Mouse (Mus musculus) forebrain, embryonic 12.5 days (tissue): Measurements from ENCODE around the gene Dnm3. TPM values are rescaled to one million over a fixed set of nuclear protein-coding genes. Genes with fewer than 3 reads are reported as not detected.

ENCODE experiments used
- ATAC-seq: fragments of 200-750 bp; cut with Nextera tagmentation; 2 replicates; pipeline ENCODE4 v1.8.0; 2017; ENCODE audit warnings: moderate TSS enrichment; ENCODE audit not compliant: low FRiP score
- H3K27ac ChIP-seq: fragments of 300-500 bp; sonication (generic); 2 replicates; pipeline ENCODE4 v1.5.1; 2016; ENCODE audit warnings: mild to moderate bottlenecking
- H3K27me3 ChIP-seq: fragments of 300-500 bp; sonication (generic); 2 replicates; pipeline ENCODE4 v1.6.1; 2016; ENCODE audit warnings: mild to moderate bottlenecking
- H3K36me3 ChIP-seq: fragments of 300-500 bp; sonication (generic); replicated peaks from 2 replicates; pipeline ENCODE4 v1.6.1; 2016; ENCODE audit warnings: mild to moderate bottlenecking
- H3K4me1 ChIP-seq: fragments of 300-500 bp; sonication (generic); 2 replicates; pipeline ENCODE4 v1.6.1; 2016
- H3K4me2 ChIP-seq: fragments of 300-500 bp; sonication (generic); 2 replicates; pipeline ENCODE4 v1.6.1; 2016; ENCODE audit warnings: mild to moderate bottlenecking, moderate library complexity
- H3K4me3 ChIP-seq: fragments of 300-500 bp; sonication (generic); replicated peaks from 2 replicates; pipeline ENCODE4 v1.5.1; 2016; ENCODE audit warnings: mild to moderate bottlenecking
- H3K9ac ChIP-seq: fragments of 300-500 bp; sonication (generic); 2 replicates; pipeline ENCODE4 v1.6.1; 2016; ENCODE audit warnings: mild to moderate bottlenecking
- H3K9me3 ChIP-seq: fragments of 300-500 bp; sonication (generic); 2 replicates; pipeline ENCODE4 v1.6.1; 2016
- WGBS: fragments of 180-500 bp; shearing (Covaris S2); methylation state at CpG from one replicate; pipeline ENCODE4 v1.1.7; 2016; 5-methylcytosine and 5-hydroxymethylcytosine counted together
- microRNA counts: library from miRNA; unstranded; fragments of <30 nt; microRNA quantifications from one replicate; lab custom pipeline; 2017
- microRNA-seq: library from miRNA; unstranded; fragments of <30 nt; microRNA quantifications from one replicate; pipeline ENCODE4, GENCODE M21; 2017
- polyA plus RNA-seq: library from polyadenylated mRNA; unstranded; fragments of >200 nt; fragmentation: Nextera tagmentation; extraction: Ambion mirVana; gene quantifications from 2 replicates; pipeline ENCODE4 v1.2.1, GENCODE M21; 2016

Gene Dnm3
- polyA plus RNA-seq, 1 experiment from 2014 or later, result 12.1 TPM

DNA sequence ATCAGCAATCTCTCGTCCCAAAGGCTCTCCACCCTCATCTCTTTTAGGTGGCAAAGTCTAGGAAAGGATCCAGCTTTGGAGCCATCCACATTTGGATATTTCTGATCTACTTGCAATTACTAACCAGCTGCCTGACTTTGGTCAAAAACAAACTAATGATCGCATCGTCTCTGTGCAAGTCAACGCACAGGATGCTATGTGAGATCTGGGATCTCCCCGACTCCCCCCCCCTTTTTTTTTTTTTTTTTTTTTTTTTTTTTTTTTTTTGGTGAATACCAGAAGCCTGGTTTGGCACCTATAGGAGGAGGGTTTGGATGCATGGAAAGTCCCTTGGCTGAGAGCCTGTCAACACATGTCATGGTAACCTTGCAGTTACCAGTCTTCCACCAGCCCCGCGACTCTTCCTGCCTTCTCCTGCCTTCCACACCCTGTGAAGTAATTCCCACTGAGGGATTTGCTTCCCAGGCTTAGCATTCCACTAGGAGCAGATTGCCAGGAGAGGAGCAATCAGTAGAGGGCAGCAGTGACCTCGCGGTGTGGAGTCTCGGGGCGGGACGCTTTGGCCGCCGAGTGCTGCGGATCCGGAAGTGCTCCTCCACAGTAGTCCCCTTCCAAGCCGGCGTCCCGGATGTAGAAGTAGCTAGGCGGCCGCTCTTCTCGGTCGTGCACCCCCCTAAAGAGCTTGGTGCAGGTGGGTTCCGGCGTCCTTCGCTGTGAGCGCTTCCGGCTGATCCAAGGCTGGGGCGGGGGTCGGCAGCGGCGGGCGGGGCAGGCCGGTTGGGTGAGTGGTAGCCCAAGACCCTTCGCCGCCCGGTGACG, 509.0 kb downstream of the Dnm3 start, which contains the start of gene Pigc:
Gene Pigc (plus strand): TSS at position 598 of the 819 bp plus-strand sequence.
- Histone ChIP-seq H3K4me2 (peak within 1 kb of the TSS; percentile 52), H3K27ac (peak within 1 kb of the TSS; percentile 81; the same call in 1 of the 2 replicates)
- peak; percentile 99 for ATAC-seq

DNA sequence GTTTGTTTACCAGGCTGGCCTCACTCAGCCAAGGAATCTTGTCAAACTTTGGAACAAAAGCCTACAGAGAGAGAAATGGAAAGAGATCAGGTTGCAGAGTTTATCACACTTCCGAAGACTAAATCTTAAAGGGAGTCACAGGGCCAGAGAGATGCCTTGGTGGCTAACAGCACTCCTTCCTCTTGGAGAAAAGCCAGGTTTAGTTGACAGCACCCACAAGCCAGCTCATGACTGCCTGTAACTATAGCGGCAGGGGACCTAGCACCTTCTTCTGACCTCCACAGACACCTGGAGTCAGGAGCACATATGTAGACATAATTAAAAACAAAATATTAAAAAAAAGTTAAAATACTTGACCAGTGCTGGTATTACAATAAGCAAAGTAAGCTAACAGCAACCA, 509.9 kb downstream of the Dnm3 start:
- Histone ChIP-seq H3K4me1 (peaks cover 11% of the 10 kb centered on the region), H3K27ac (no peak overlapping the region), H3K27me3 (0 out of 2 replicates have a peak, but pooled peaks cover 2% of the 10 kb centered on the region), H3K4me2 (no peak overlapping the region), H3K9ac (no peak overlapping the region), H3K4me3 (no peak overlapping the region), H3K36me3 (peaks cover 6% of the 10 kb centered on the region; the same call in 1 of the 2 replicates), H3K9me3 (no peaks in the 10 kb centered on the region)
- no peak for ATAC-seq
- 94% methylated on average over 2 of the region's 2 CpGs for WGBS

More for the DNA sequence above, 509.0 kb downstream of the Dnm3 start, which contains the start of gene Pigc:
- H3K36me3 ChIP-seq, result peaks cover 6% of the 10 kb centered on the region; the same call in 1 of the 2 replicates
- 0 out of 2 replicates have a peak, but pooled peaks cover under 1% of the 10 kb centered on the region for H3K27me3 ChIP-seq
- peak within 1 kb of the TSS; percentile 69 for H3K4me3 ChIP-seq
- peak within 1 kb of the TSS; percentile 72 for H3K9ac ChIP-seq
- no peaks in the 10 kb centered on the region for H3K9me3 ChIP-seq
- H3K4me1 ChIP-seq, result peaks cover 11% of the 10 kb centered on the region
- 4% methylated on average over 38 of the region's 38 CpGs for WGBS

DNA sequence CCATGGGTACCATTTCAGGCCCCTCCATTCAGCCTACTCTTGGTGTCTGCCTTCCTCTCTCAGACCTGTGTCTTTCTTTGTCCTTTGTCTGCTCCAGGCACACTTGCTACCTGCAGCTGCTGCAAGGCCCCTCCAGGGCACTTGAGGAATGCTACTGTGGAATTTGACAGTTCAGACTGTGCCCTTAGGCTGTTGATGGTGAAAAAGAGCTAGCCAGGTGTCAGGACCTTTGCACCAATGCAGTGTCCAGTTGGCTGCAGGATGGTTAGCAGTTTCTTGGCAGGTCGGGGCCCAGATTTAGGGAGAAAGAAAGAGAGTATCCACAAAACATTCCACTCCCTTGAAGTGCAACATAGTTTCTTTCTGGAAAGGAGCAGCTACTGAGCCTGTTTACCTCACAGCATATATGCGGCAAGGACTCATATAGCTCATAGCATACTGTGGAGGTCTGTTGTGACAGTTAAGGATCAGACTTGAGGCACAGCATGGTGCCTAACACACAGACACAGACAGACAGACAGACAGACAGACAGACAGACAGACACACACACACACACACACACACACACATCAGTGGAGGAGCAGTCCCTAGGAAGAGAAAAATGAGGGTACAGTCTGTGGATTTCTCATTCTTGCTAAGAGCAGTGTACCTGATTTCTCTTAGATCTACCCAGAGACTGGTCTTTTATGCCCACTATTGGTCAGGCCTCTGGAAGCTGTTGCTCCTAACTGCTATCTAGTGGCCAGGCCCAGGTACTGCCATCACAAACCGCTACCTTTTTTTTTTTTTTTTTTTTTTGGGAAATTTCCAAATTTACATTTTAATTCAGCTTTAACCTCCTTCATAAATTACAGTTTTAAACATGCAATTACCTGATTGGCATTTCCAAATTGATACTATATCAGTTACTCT, 515.1 kb downstream of the Dnm3 start:
- ATAC-seq, result 0 out of 2 replicates have a peak, but pooled peaks have one; percentile 60
- H3K27ac ChIP-seq, result no peak overlapping the region
- H3K4me2 ChIP-seq, result no peak overlapping the region
- H3K9ac ChIP-seq, result no peak overlapping the region
- WGBS, result 42% methylated on average over 3 of the region's 3 CpGs
- no peaks in the 10 kb centered on the region for H3K4me1 ChIP-seq
- no peak overlapping the region for H3K4me3 ChIP-seq
- H3K36me3 ChIP-seq, result no peaks in the 10 kb centered on the region
- no peaks in the 10 kb centered on the region for H3K9me3 ChIP-seq
- H3K27me3 ChIP-seq, result 0 out of 2 replicates have a peak, but pooled peaks cover 2% of the 10 kb centered on the region

DNA sequence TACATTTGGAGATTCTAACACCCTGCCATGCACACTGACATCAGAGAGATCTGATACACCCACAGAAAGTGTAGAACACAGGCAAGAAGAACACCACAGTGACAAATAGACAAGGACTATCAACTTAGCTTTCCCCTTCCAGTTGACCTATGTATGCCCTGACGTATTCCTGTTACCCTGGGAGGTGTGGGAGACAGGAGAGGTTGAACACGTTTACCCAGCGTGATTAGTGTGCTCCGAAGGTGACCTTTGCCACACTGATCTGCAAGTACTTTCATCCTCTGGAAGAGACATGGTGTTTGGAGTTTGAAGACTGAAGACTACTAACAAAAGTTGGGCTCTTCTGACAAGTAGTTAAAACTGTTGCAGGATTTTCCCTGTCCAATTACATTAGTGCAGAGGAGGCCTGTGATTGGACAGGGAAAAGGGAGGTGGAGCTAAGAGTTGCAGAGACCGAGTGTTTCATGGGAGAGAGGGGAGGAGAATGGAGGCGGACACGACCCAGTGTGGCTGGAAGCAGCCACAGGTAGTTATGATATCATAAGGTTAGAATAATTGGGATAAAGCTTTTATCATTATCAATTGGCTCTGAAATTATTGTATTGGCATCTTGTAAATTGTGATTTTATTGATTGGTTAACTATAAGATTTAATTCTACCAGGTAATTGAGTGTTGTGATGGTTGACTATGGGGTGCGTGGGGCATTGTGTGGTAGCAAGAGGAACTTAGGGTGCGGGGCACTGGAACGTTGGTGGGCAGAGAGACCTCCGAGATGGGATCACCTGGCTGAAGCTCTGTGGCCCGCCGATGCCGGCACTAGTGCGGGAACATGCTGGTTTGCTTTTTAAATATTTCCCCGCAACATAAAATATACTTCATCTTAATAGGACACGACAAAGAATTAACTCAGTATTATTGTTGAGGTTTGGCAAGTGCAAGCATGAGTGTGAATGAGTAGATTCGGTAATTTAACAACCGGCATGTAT, 519.6 kb downstream of the Dnm3 start:
- Histone ChIP-seq H3K4me2 (no peak overlapping the region), H3K4me1 (no peaks in the 10 kb centered on the region), H3K36me3 (no peaks in the 10 kb centered on the region), H3K9me3 (no peaks in the 10 kb centered on the region), H3K27me3 (no peaks in the 10 kb centered on the region), H3K27ac (no peak overlapping the region), H3K4me3 (no peak overlapping the region), H3K9ac (no peak overlapping the region)
- WGBS, result 81% methylated on average over 19 of the region's 19 CpGs
- no peak for ATAC-seq

DNA sequence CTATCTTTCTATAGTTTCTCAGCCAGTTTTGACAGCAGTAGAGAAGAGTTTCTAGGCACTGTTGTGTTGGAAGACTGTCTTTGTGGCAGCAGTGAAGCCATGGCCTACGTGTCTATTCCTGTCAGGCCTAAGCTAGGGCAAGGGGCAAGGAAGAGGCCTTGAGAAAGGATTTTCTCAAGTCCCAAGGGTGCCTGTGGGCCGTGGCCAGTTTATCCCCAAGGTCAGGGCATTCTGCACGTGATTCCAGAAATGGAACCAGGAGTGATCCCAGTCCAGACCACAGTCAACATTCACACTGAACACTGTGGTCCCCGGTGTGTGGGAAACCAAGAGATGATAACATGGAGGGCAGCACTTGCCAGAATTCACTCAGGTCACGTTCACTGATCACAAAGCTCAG, 522.0 kb downstream of the Dnm3 start:
- WGBS, result 78% methylated on average over 5 of the region's 5 CpGs
- no peaks in the 10 kb centered on the region for H3K27me3 ChIP-seq
- no peak overlapping the region for H3K4me3 ChIP-seq
- H3K9me3 ChIP-seq, result no peaks in the 10 kb centered on the region
- H3K4me2 ChIP-seq, result no peak overlapping the region
- H3K27ac ChIP-seq, result no peak overlapping the region
- no peak overlapping the region for H3K9ac ChIP-seq
- no peak for ATAC-seq
- no peaks in the 10 kb centered on the region for H3K4me1 ChIP-seq
- no peaks in the 10 kb centered on the region for H3K36me3 ChIP-seq

DNA sequence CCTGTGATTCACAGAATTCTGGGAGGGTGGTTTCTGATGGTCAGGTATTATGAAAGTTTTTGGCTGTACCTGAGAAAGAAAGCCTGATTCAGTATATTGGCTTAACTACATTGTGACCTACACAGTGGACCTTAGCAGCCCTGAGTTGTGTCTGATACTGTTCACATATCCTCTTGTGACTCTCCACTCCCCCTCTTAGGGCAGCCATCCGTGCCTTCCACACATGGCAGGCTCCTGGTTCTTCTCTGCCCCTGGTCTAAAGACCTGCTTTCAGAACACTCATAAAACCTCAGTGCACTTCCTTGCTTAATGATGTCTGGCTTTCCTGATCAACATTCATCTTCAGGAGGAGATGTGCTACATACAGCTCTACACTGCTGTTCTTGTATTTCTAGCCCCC, 525.2 kb downstream of the Dnm3 start:
- no peak overlapping the region for H3K4me3 ChIP-seq
- no peak overlapping the region for H3K27ac ChIP-seq
- H3K9me3 ChIP-seq, result no peaks in the 10 kb centered on the region
- no peak for ATAC-seq
- no peaks in the 10 kb centered on the region for H3K36me3 ChIP-seq
- no peak overlapping the region for H3K9ac ChIP-seq
- no peaks in the 10 kb centered on the region for H3K4me1 ChIP-seq
- no peaks in the 10 kb centered on the region for H3K27me3 ChIP-seq
- H3K4me2 ChIP-seq, result no peak overlapping the region
- 79% methylated on average over 1 of the region's 1 CpGs for WGBS

DNA sequence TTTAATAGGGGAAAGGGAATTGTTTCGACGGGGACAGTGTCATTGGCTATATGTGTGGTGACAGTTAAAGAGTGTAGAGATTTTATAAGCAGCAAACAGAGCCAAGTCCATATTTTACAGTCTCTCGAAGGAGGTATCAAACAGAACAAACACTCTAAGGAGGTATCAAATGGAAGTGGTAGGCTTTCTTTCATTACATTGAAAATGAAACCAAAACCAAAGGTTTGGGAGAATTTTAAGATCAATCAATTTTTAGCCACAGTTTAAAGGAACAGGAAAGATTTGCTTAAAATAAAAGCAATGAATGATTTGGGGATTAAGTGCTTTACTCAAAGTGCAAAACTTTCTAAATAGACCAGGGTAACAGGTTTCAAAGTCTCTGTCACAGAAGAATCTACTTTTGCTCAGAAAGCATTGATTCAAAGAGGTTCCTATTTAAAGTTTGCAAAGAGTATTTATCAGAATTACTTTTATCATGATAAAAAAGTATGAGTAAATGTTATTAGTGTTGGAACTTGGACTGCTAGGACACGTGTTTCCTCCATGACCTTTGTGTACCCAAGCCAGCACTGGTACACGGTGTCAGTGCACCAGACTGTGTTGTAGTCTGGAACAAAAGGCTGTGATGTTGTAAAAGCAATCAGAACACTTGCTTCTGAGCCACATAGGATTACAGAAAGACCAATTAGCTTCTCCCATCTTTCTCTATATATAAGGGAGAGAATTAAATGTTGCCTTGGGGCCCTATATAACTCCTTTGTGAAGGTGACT, 526.6 kb downstream of the Dnm3 start:
- H3K9me3 ChIP-seq, result no peaks in the 10 kb centered on the region
- no peak overlapping the region for H3K4me3 ChIP-seq
- no peak overlapping the region for H3K4me2 ChIP-seq
- no peak overlapping the region for H3K27ac ChIP-seq
- WGBS, result 81% methylated on average over 5 of the region's 5 CpGs
- no peak overlapping the region for H3K9ac ChIP-seq
- H3K27me3 ChIP-seq, result no peaks in the 10 kb centered on the region
- no peaks in the 10 kb centered on the region for H3K4me1 ChIP-seq
- H3K36me3 ChIP-seq, result no peaks in the 10 kb centered on the region
- ATAC-seq, result no peak

DNA sequence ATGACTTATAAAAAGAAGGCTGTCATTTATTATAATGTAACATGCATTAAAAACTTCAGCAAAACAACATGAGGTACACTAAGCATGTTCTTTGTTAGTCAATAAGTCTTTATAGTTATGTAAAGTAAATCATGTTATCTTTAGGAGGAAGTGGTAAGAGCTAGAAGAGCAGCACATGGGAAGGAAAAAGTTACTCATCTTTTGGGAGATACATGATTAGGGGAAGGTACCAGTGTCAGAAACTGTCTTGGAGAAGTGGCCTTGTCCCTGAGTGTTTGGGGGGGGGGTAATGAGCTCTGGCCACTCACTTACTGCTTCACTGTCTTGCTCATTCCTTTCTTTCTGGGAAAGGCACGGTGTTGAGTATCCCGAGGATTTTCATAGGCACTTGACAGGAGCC, 535.8 kb downstream of the Dnm3 start:
- WGBS, result 80% methylated on average over 2 of the region's 2 CpGs
- no peak overlapping the region for H3K4me2 ChIP-seq
- no peaks in the 10 kb centered on the region for H3K4me1 ChIP-seq

More for the DNA sequence above, 535.8 kb downstream of the Dnm3 start:
- H3K27me3 ChIP-seq, result no peaks in the 10 kb centered on the region
- no peak overlapping the region for H3K27ac ChIP-seq
- H3K4me3 ChIP-seq, result no peak overlapping the region
- H3K36me3 ChIP-seq, result no peaks in the 10 kb centered on the region
- ATAC-seq, result no peak
- no peaks in the 10 kb centered on the region for H3K9me3 ChIP-seq
- H3K9ac ChIP-seq, result no peak overlapping the region

MicroRNA genes within 50 kb of the gene (microRNA counts, 519-probe panel; counts per million panel counts)
- 7,620 counts per million, percentile 95 among the panel's probes with 10 or more counts for microRNA mmu-miR-199a-3p (lab: Ali Mortazavi, UCI)
- 6,405 counts per million, percentile 88 among the panel's probes with 10 or more counts for microRNA mmu-miR-199a-5p (lab: Ali Mortazavi, UCI)
- 1,885 counts per million, percentile 9 among the panel's probes with 10 or more counts for microRNA mmu-miR-214 (lab: Ali Mortazavi, UCI)

Small RNA genes within 50 kb of the gene (microRNA-seq; reads per million reads assigned to microRNA genes)
- gene Mir199a-2 (59.5 reads per million, percentile 45 among the genes with 10 or more reads in this experiment), gene Mir214 (4,349 reads per million, percentile 88 among the genes with 10 or more reads in this experiment)

Other genes with a start within 250 kb of the Dnm3 start
- gene Mettl13, start 70.5 kb upstream of the Dnm3 start, polyA plus RNA-seq, result 23.4 and 26.1 TPM in 2 replicates
- 61.2 and 66.2 TPM in 2 replicates for gene Vamp4, start 92.5 kb upstream of the Dnm3 start, polyA plus RNA-seq
- gene Myoc, start 161.1 kb upstream of the Dnm3 start, polyA plus RNA-seq, result not detected in 2 replicates
- not detected in 2 replicates for gene Myocos, start 180.2 kb upstream of the Dnm3 start, polyA plus RNA-seq